Mouse (Mus musculus) liver (tissue): ENCODE data around the gene Cdk5rap3.

ENCODE experiments used
- DNase-seq: peaks from one replicate; pipeline ENCODE4 v3.0.0-alpha.2; 2020; ENCODE audit warnings: mixed read lengths

The Cdk5rap3 gene

GRCm38 (mm10) chr11:96916044-96916884, at the start of gene Cdk5rap3:
TSS of gene Cdk5rap3 (minus strand) at chr11:96916496.
- peak; percentile 100 for DNase-seq

- DNase-seq = peak; percentile 91
Measured at GRCm38 (mm10) chr11:96963580-96963979, 47.3 kb upstream of the Cdk5rap3 start.

GRCm38 (mm10) chr11:96957061-96957805, 40.9 kb upstream of the Cdk5rap3 start:
- no peak for DNase-seq

- DNase-seq = peak; percentile 89
Measured at GRCm38 (mm10) chr11:96956009-96956724, 39.9 kb upstream of the Cdk5rap3 start.

GRCm38 (mm10) chr11:96955094-96955493, 38.8 kb upstream of the Cdk5rap3 start:
- no peak for DNase-seq

- no peak for DNase-seq
Measured at GRCm38 (mm10) chr11:96952896-96953295, 36.6 kb upstream of the Cdk5rap3 start.

- DNase-seq = no peak
Measured at GRCm38 (mm10) chr11:96952426-96952825, 36.1 kb upstream of the Cdk5rap3 start.

- DNase-seq = peak; percentile 69
Measured at GRCm38 (mm10) chr11:96950767-96951166, 34.5 kb upstream of the Cdk5rap3 start.

- DNase-seq = peak; percentile 92
Measured at GRCm38 (mm10) chr11:96947849-96948248, 31.6 kb upstream of the Cdk5rap3 start.

- no peak for DNase-seq
Measured at GRCm38 (mm10) chr11:96946498-96946897, 30.2 kb upstream of the Cdk5rap3 start.

GRCm38 (mm10) chr11:96944844-96945580, 28.7 kb upstream of the Cdk5rap3 start:
- DNase-seq = peak; percentile 59

- peak; percentile 95 for DNase-seq
Measured at GRCm38 (mm10) chr11:96943746-96944304, 27.5 kb upstream of the Cdk5rap3 start, which contains the start of gene Pnpo. TSS of gene Pnpo (minus strand) at chr11:96943986.

- DNase-seq = peak; percentile 88
Measured at GRCm38 (mm10) chr11:96941989-96942590, 25.8 kb upstream of the Cdk5rap3 start.

- DNase-seq = peak; percentile 73
Measured at GRCm38 (mm10) chr11:96940578-96941465, 24.5 kb upstream of the Cdk5rap3 start.

GRCm38 (mm10) chr11:96938426-96938800, 22.1 kb upstream of the Cdk5rap3 start:
- DNase-seq = no peak

GRCm38 (mm10) chr11:96937549-96938425, 21.5 kb upstream of the Cdk5rap3 start:
- peak; percentile 83 for DNase-seq

- DNase-seq = no peak
Measured at GRCm38 (mm10) chr11:96935872-96936650, 19.8 kb upstream of the Cdk5rap3 start.

- DNase-seq = peak; percentile 90
Measured at GRCm38 (mm10) chr11:96934921-96935356, 18.6 kb upstream of the Cdk5rap3 start.
